Mouse (Mus musculus) midbrain, embryonic 12.5 days (tissue): ENCODE results near the gene Ap1m2. TPM values are rescaled to one million over a fixed set of nuclear protein-coding genes. Genes with fewer than 3 reads are reported as not detected.

ENCODE experiments used
- ATAC-seq: fragments of 200-750 bp; cut with Nextera tagmentation; 2 replicates; pipeline ENCODE4 v1.8.0; 2017; ENCODE audit warnings: low read depth, moderate TSS enrichment, moderate library complexity; ENCODE audit not compliant: low FRiP score
- H3K27ac ChIP-seq: fragments of 300-500 bp; sonication (generic); replicated peaks from 2 replicates; pipeline ENCODE4 v1.5.1; 2016; ENCODE audit warnings: mild to moderate bottlenecking
- H3K27me3 ChIP-seq: fragments of 300-500 bp; sonication (generic); 2 replicates; pipeline ENCODE4 v1.6.1; 2016; ENCODE audit warnings: mild to moderate bottlenecking
- H3K36me3 ChIP-seq: fragments of 300-500 bp; sonication (generic); 2 replicates; pipeline ENCODE4 v1.6.1; 2016
- H3K4me1 ChIP-seq: fragments of 300-500 bp; sonication (generic); 2 replicates; pipeline ENCODE4 v1.6.1; 2016
- H3K4me2 ChIP-seq: fragments of 300-500 bp; sonication (generic); replicated peaks from 2 replicates; pipeline ENCODE4 v1.6.1; 2016; ENCODE audit warnings: mild to moderate bottlenecking, moderate library complexity
- H3K4me3 ChIP-seq: fragments of 300-500 bp; sonication (generic); 2 replicates; pipeline ENCODE4 v1.5.1; 2016; ENCODE audit warnings: mild to moderate bottlenecking
- H3K9ac ChIP-seq: fragments of 300-500 bp; sonication (generic); replicated peaks from 2 replicates; pipeline ENCODE4 v1.6.1; 2016; ENCODE audit warnings: mild to moderate bottlenecking, moderate library complexity
- H3K9me3 ChIP-seq: fragments of 300-500 bp; sonication (generic); 2 replicates; pipeline ENCODE4 v1.6.1; 2016; ENCODE audit warnings: mild to moderate bottlenecking
- WGBS: fragments of 180-500 bp; shearing (Covaris S2); methylation state at CpG from one replicate; pipeline ENCODE4 v1.1.7; 2016; 5-methylcytosine and 5-hydroxymethylcytosine counted together
- polyA plus RNA-seq: library from polyadenylated mRNA; unstranded; fragments of >200 nt; fragmentation: Nextera tagmentation; extraction: Ambion mirVana; gene quantifications from 2 replicates; pipeline ENCODE4 v1.2.1, GENCODE M21; 2016

Ap1m2 gene
- polyA plus RNA-seq, 1 experiment from 2014 or later = 0.78 TPM

DNA sequence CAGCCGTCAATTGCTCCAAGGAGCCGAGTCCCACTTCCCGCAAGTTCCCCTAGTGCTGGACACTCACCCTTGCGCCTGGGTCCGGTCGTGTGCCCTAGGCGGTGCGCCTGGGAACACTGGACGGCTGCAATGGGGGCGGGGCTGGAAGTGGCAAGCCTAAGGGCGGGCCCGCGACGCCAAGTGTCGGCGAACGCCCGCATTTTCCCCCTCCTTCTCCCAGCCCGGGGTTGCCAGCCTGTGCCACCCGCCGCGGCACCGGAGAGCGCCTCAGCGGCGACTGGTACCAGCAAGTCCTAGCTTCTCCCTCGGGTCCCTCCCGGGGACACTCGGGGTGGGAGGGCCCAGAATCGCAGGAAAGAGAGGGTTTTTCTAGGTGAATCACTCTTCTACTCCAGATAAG, 63.8 kb downstream of the Ap1m2 start, which contains the start of gene S1pr5:
S1pr5 (minus strand) TSS at position 118 of the 400 bp plus-strand sequence.
- Histone ChIP-seq H3K9ac (no peak within 1 kb of the TSS), H3K27me3 (peaks cover 94% of the 10 kb centered on the region), H3K4me1 (peaks cover 26% of the 10 kb centered on the region), H3K4me3 (peak within 1 kb of the TSS; percentile 10; the same call in 1 of the 2 replicates), H3K36me3 (no peaks in the 10 kb centered on the region), H3K9me3 (no peaks in the 10 kb centered on the region), H3K4me2 (peak within 1 kb of the TSS; percentile 16), H3K27ac (no peak within 1 kb of the TSS)
- 1% methylated on average over 29 of the region's 30 CpGs for WGBS
- no peak for ATAC-seq

DNA sequence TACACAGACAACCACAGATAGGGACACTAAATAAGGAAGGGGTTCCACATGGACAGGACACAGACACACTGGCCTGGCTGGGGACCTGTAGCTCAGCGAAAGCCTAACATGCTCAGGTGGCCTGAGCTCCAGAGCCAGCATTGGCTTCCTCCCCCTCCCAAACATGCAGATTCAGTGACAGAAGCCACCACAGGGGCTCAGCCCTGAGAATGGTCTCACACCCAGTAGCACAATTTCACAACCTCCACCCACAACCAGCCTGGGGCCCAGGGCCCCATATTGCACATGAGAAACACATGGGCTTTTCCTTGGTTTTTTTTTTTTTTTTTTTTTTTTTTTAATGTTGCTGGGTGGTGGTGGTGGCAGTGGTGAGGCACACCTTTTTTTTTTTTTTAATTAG, 65.8 kb downstream of the Ap1m2 start:
- ATAC-seq = no peak
- WGBS = 57% methylated on average over 1 of the region's 1 CpGs
- Histone ChIP-seq H3K36me3 (no peaks in the 10 kb centered on the region), H3K27ac (no peak overlapping the region), H3K4me3 (no peak overlapping the region), H3K4me2 (no peak overlapping the region), H3K4me1 (peaks cover 26% of the 10 kb centered on the region), H3K27me3 (peaks cover 99% of the 10 kb centered on the region), H3K9me3 (no peaks in the 10 kb centered on the region), H3K9ac (no peak overlapping the region)

DNA sequence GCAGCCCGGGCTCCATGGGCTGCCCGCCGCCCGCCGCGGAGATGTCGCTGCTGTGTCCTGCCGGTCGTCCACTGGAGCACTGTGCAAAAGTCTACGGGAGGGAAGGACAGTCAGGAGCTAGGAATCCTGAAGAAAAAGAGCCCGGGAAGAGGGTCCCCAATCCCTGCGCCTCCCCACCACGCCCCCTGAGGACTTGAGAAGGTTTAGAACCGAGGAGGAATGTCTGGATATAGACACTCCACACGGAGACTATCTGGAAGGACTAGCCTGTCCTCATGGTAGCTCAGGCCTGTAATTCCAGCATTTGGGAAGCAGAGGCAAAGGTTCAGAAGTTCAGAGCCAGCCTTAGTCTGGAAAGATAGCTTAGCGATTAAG, 67.0 kb downstream of the Ap1m2 start:
- Histone ChIP-seq H3K4me3 (peak overlapping the region; percentile 41), H3K27me3 (peaks cover 96% of the 10 kb centered on the region), H3K36me3 (no peaks in the 10 kb centered on the region), H3K27ac (no peak overlapping the region), H3K9me3 (no peaks in the 10 kb centered on the region), H3K4me1 (peaks cover 26% of the 10 kb centered on the region), H3K9ac (peak overlapping the region; percentile 39), H3K4me2 (peak overlapping the region; percentile 64)
- ATAC-seq = no peak
- 3% methylated on average over 16 of the region's 16 CpGs for WGBS

- under 1% methylated on average over 72 of the region's 72 CpGs for WGBS
- Histone ChIP-seq H3K4me1 (peaks cover 25% of the 10 kb centered on the region), H3K9ac (peak overlapping the region; percentile 39), H3K9me3 (no peaks in the 10 kb centered on the region), H3K36me3 (no peaks in the 10 kb centered on the region), H3K27me3 (peaks cover 96% of the 10 kb centered on the region), H3K4me2 (peak overlapping the region; percentile 64), H3K4me3 (peak overlapping the region; percentile 41), H3K27ac (no peak overlapping the region)
- ATAC-seq = no peak
Observed at GRCm38 (mm10) chr9:21244428-21245112, 67.6 kb downstream of the Ap1m2 start.

Other genes with a start within 250 kb of the Ap1m2 start
- 0.98 and 3.1 TPM in 2 replicates for gene Zglp1, start 245.2 kb downstream of the Ap1m2 start, polyA plus RNA-seq
- gene Gm49373, start 239.2 kb downstream of the Ap1m2 start, polyA plus RNA-seq = 0.89 and 1.6 TPM in 2 replicates
- 38.0 and 40.7 TPM in 2 replicates for gene Fdx1l, start 238.7 kb downstream of the Ap1m2 start, polyA plus RNA-seq
- 2.3 and 2.9 TPM in 2 replicates for gene Gm38431, start 220.3 kb downstream of the Ap1m2 start, polyA plus RNA-seq
- gene Raver1, start 220.3 kb downstream of the Ap1m2 start, polyA plus RNA-seq = 66.7 and 69.8 TPM in 2 replicates
- 12.8 and 14.1 TPM in 2 replicates for gene Tyk2, start 181.1 kb downstream of the Ap1m2 start, polyA plus RNA-seq
- gene Cdc37, start 162.4 kb downstream of the Ap1m2 start, polyA plus RNA-seq = 278 and 283 TPM in 2 replicates
- 11.3 and 11.5 TPM in 2 replicates for gene Pde4a, start 146.6 kb downstream of the Ap1m2 start, polyA plus RNA-seq
- gene Keap1, start 73.0 kb downstream of the Ap1m2 start, polyA plus RNA-seq = 52.3 and 52.6 TPM in 2 replicates
- 0.38 and 0.50 TPM in 2 replicates for gene S1pr5, start 63.9 kb downstream of the Ap1m2 start, polyA plus RNA-seq
- 50.3 and 52.3 TPM in 2 replicates for gene Atg4d, start 47.0 kb downstream of the Ap1m2 start, polyA plus RNA-seq
- 18.4 and 21.1 TPM in 2 replicates for gene Kri1, start 24.4 kb downstream of the Ap1m2 start, polyA plus RNA-seq
- 63.6 and 72.1 TPM in 2 replicates for gene Cdkn2d, start 20.9 kb downstream of the Ap1m2 start, polyA plus RNA-seq
- 71.3 and 74.1 TPM in 2 replicates for gene Slc44a2, start 8.4 kb upstream of the Ap1m2 start, polyA plus RNA-seq
- gene Ilf3, start 55.5 kb upstream of the Ap1m2 start, polyA plus RNA-seq = 314 and 322 TPM in 2 replicates
- 45.3 and 50.7 TPM in 2 replicates for gene Qtrt1, start 99.5 kb upstream of the Ap1m2 start, polyA plus RNA-seq
- 76.6 and 76.7 TPM in 2 replicates for gene Dnm2, start 112.6 kb upstream of the Ap1m2 start, polyA plus RNA-seq
- gene Tmed1, start 197.9 kb upstream of the Ap1m2 start, polyA plus RNA-seq = 67.6 and 76.5 TPM in 2 replicates
- gene AB124611, start 213.8 kb upstream of the Ap1m2 start, polyA plus RNA-seq = 5.9 and 7.0 TPM in 2 replicates
- 65.6 and 69.3 TPM in 2 replicates for gene Carm1, start 234.6 kb upstream of the Ap1m2 start, polyA plus RNA-seq